Mouse (Mus musculus) limb, embryonic 13.5 days (tissue): ENCODE measurements around the gene Enam. TPM values are rescaled to one million over a fixed set of nuclear protein-coding genes. Genes with fewer than 3 reads are reported as not detected.

Source experiments
- ATAC-seq: fragments of 200-750 bp; cut with Nextera tagmentation; 2 replicates; pipeline ENCODE4 v1.8.0; 2017; ENCODE audit warnings: low read depth, moderate number of reproducible peaks, moderate TSS enrichment; ENCODE audit not compliant: low FRiP score
- H3K27ac ChIP-seq: fragments of 300-500 bp; sonication (generic); 2 replicates; pipeline ENCODE4 v1.5.1; 2015; ENCODE audit warnings: inconsistent platforms, mild to moderate bottlenecking, moderate library complexity
- H3K27me3 ChIP-seq: fragments of 300-500 bp; sonication (generic); 2 replicates; pipeline ENCODE4 v1.6.1; 2015; ENCODE audit warnings: mild to moderate bottlenecking, inconsistent platforms
- H3K36me3 ChIP-seq: fragments of 300-500 bp; sonication (generic); 2 replicates; pipeline ENCODE4 v1.6.1; 2015; ENCODE audit warnings: inconsistent platforms, mild to moderate bottlenecking, moderate library complexity
- H3K4me1 ChIP-seq: fragments of 300-500 bp; sonication (generic); 2 replicates; pipeline ENCODE4 v1.6.1; 2015; ENCODE audit warnings: inconsistent platforms
- H3K4me2 ChIP-seq: fragments of 300-500 bp; sonication (generic); replicated peaks from 2 replicates; pipeline ENCODE4 v1.6.1; 2015; ENCODE audit warnings: inconsistent platforms, mild to moderate bottlenecking, moderate library complexity
- H3K4me3 ChIP-seq: fragments of 300-500 bp; sonication (generic); 2 replicates; pipeline ENCODE4 v1.5.1; 2015; ENCODE audit warnings: moderate library complexity, mild to moderate bottlenecking, inconsistent platforms
- H3K9ac ChIP-seq: fragments of 300-500 bp; sonication (generic); 2 replicates; pipeline ENCODE4 v1.6.1; 2015; ENCODE audit warnings: mild to moderate bottlenecking, inconsistent platforms
- H3K9me3 ChIP-seq: fragments of 300-500 bp; sonication (generic); 2 replicates; pipeline ENCODE4 v1.6.1; 2016; ENCODE audit warnings: inconsistent platforms
- WGBS: fragments of 180-500 bp; shearing (Covaris S2); methylation state at CpG from one replicate; pipeline ENCODE4 v1.1.7; 2015; 5-methylcytosine and 5-hydroxymethylcytosine counted together
- polyA plus RNA-seq: library from polyadenylated mRNA; unstranded; fragments of >200 nt; fragmentation: Nextera tagmentation; extraction: Ambion mirVana; gene quantifications from 2 replicates; pipeline ENCODE4 v1.2.1, GENCODE M21; 2015

Gene Enam
- 0.05 and 0.10 TPM in 2 replicates for polyA plus RNA-seq

- no peak within 1 kb of the TSS for H3K4me3 ChIP-seq
These were observed at the start of gene Enam for GRCm38 (mm10) chr5:88487675-88488074. Gene Enam (plus strand): TSS chr5:88487975.

GRCm38 (mm10) chr5:88455691-88456090 lies 32.1 kb upstream of the Enam start, which contains the start of gene Ambn:
Gene Ambn (plus strand): TSS chr5:88455991.
- ATAC-seq = no peak
- H3K4me1 ChIP-seq = no peaks in the 10 kb centered on the region

More at GRCm38 (mm10) chr5:88487675-88488074, at the start of gene Enam:
- no peaks in the 10 kb centered on the region for H3K9me3 ChIP-seq
- H3K27me3 ChIP-seq = no peaks in the 10 kb centered on the region
- no peak within 1 kb of the TSS for H3K4me2 ChIP-seq
- ATAC-seq = no peak
- no peak within 1 kb of the TSS for H3K9ac ChIP-seq
- H3K36me3 ChIP-seq = no peaks in the 10 kb centered on the region
- H3K4me1 ChIP-seq = no peaks in the 10 kb centered on the region
- no peak within 1 kb of the TSS for H3K27ac ChIP-seq

GRCm38 (mm10) chr5:88467471-88467870 lies 20.3 kb upstream of the Enam start:
- H3K4me3 ChIP-seq = no peak overlapping the region
- H3K27me3 ChIP-seq = no peaks in the 10 kb centered on the region
- no peaks in the 10 kb centered on the region for H3K4me1 ChIP-seq
- H3K9me3 ChIP-seq = no peaks in the 10 kb centered on the region
- H3K9ac ChIP-seq = no peak overlapping the region
- no peak overlapping the region for H3K4me2 ChIP-seq
- H3K36me3 ChIP-seq = no peaks in the 10 kb centered on the region
- ATAC-seq = no peak
- no peak overlapping the region for H3K27ac ChIP-seq
- WGBS = 91% methylated on average over 2 of the region's 2 CpGs

More at GRCm38 (mm10) chr5:88455691-88456090, 32.1 kb upstream of the Enam start, which contains the start of gene Ambn:
- H3K9me3 ChIP-seq = no peaks in the 10 kb centered on the region
- H3K36me3 ChIP-seq = no peaks in the 10 kb centered on the region
- WGBS = 79% methylated on average over 3 of the region's 3 CpGs
- no peak within 1 kb of the TSS for H3K4me2 ChIP-seq
- no peaks in the 10 kb centered on the region for H3K27me3 ChIP-seq
- H3K27ac ChIP-seq = no peak within 1 kb of the TSS
- H3K9ac ChIP-seq = no peak within 1 kb of the TSS
- H3K4me3 ChIP-seq = no peak within 1 kb of the TSS

GRCm38 (mm10) chr5:88468807-88469704 lies 18.7 kb upstream of the Enam start:
- ATAC-seq = no peak

GRCm38 (mm10) chr5:88489004-88489403 lies 1.2 kb downstream of the Enam start:
- 64% methylated on average over 2 of the region's 2 CpGs for WGBS

More at GRCm38 (mm10) chr5:88468807-88469704, 18.7 kb upstream of the Enam start:
- Histone ChIP-seq H3K4me1 (no peaks in the 10 kb centered on the region), H3K4me3 (no peak overlapping the region), H3K9ac (no peak overlapping the region), H3K36me3 (no peaks in the 10 kb centered on the region), H3K4me2 (no peak overlapping the region), H3K27me3 (no peaks in the 10 kb centered on the region), H3K27ac (no peak overlapping the region), H3K9me3 (no peaks in the 10 kb centered on the region)
- WGBS = 88% methylated on average over 4 of the region's 4 CpGs

GRCm38 (mm10) chr5:88491111-88491510 lies 3.3 kb downstream of the Enam start:
- no peak overlapping the region for H3K27ac ChIP-seq
- no peak overlapping the region for H3K4me2 ChIP-seq
- H3K27me3 ChIP-seq = no peaks in the 10 kb centered on the region
- no peak overlapping the region for H3K9ac ChIP-seq
- H3K4me3 ChIP-seq = no peak overlapping the region
- H3K4me1 ChIP-seq = no peaks in the 10 kb centered on the region
- H3K9me3 ChIP-seq = no peaks in the 10 kb centered on the region
- WGBS = 81% methylated on average over 5 of the region's 5 CpGs
- ATAC-seq = no peak
- no peaks in the 10 kb centered on the region for H3K36me3 ChIP-seq

More at GRCm38 (mm10) chr5:88489004-88489403, 1.2 kb downstream of the Enam start:
- no peaks in the 10 kb centered on the region for H3K27me3 ChIP-seq
- H3K4me2 ChIP-seq = no peak overlapping the region
- H3K27ac ChIP-seq = no peak overlapping the region
- H3K4me3 ChIP-seq = no peak overlapping the region
- H3K36me3 ChIP-seq = no peaks in the 10 kb centered on the region
- H3K4me1 ChIP-seq = no peaks in the 10 kb centered on the region
- no peak for ATAC-seq
- no peaks in the 10 kb centered on the region for H3K9me3 ChIP-seq
- no peak overlapping the region for H3K9ac ChIP-seq

GRCm38 (mm10) chr5:88499781-88500180 lies 12.0 kb downstream of the Enam start:
- WGBS = 79% methylated on average over 3 of the region's 3 CpGs
- no peaks in the 10 kb centered on the region for H3K36me3 ChIP-seq
- ATAC-seq = no peak

GRCm38 (mm10) chr5:88508555-88508954 lies 20.8 kb downstream of the Enam start:
- Histone ChIP-seq H3K27ac (no peak overlapping the region), H3K9me3 (no peaks in the 10 kb centered on the region), H3K27me3 (no peaks in the 10 kb centered on the region), H3K4me2 (no peak overlapping the region), H3K4me3 (no peak overlapping the region), H3K36me3 (no peaks in the 10 kb centered on the region), H3K9ac (no peak overlapping the region), H3K4me1 (no peaks in the 10 kb centered on the region)
- 53% methylated on average over 1 of the region's 1 CpGs for WGBS
- no peak for ATAC-seq

More at GRCm38 (mm10) chr5:88499781-88500180, 12.0 kb downstream of the Enam start:
- H3K27me3 ChIP-seq = no peaks in the 10 kb centered on the region
- no peak overlapping the region for H3K4me3 ChIP-seq
- no peak overlapping the region for H3K9ac ChIP-seq
- H3K27ac ChIP-seq = no peak overlapping the region
- no peaks in the 10 kb centered on the region for H3K4me1 ChIP-seq
- no peaks in the 10 kb centered on the region for H3K9me3 ChIP-seq
- H3K4me2 ChIP-seq = no peak overlapping the region

GRCm38 (mm10) chr5:88508990-88509389 lies 21.2 kb downstream of the Enam start:
- Histone ChIP-seq H3K4me2 (no peak overlapping the region), H3K36me3 (no peaks in the 10 kb centered on the region), H3K4me1 (no peaks in the 10 kb centered on the region), H3K27ac (no peak overlapping the region), H3K9me3 (no peaks in the 10 kb centered on the region), H3K4me3 (no peak overlapping the region), H3K27me3 (no peaks in the 10 kb centered on the region), H3K9ac (no peak overlapping the region)
- ATAC-seq = no peak
- WGBS = 93% methylated on average over 1 of the region's 1 CpGs

- no peaks in the 10 kb centered on the region for H3K36me3 ChIP-seq
- no peaks in the 10 kb centered on the region for H3K9me3 ChIP-seq
- H3K4me1 ChIP-seq = no peaks in the 10 kb centered on the region
- no peak overlapping the region for H3K27ac ChIP-seq
- no peak overlapping the region for H3K4me2 ChIP-seq
- no peaks in the 10 kb centered on the region for H3K27me3 ChIP-seq
- WGBS = 1% methylated on average over 2 of the region's 2 CpGs
- no peak for ATAC-seq
- no peak overlapping the region for H3K4me3 ChIP-seq
- no peak overlapping the region for H3K9ac ChIP-seq
These were observed 31.5 kb downstream of the Enam start for GRCm38 (mm10) chr5:88519232-88519631.

- no peaks in the 10 kb centered on the region for H3K4me1 ChIP-seq
- WGBS = 81% methylated on average over 3 of the region's 3 CpGs
- no peak within 1 kb of the TSS for H3K4me2 ChIP-seq
- no peaks in the 10 kb centered on the region for H3K36me3 ChIP-seq
- H3K27me3 ChIP-seq = no peaks in the 10 kb centered on the region; the same call in 1 of the 2 replicates
- H3K27ac ChIP-seq = no peak within 1 kb of the TSS
- no peak within 1 kb of the TSS for H3K4me3 ChIP-seq
- no peak for ATAC-seq
- no peak within 1 kb of the TSS for H3K9ac ChIP-seq
- H3K9me3 ChIP-seq = no peaks in the 10 kb centered on the region
These were observed 39.9 kb downstream of the Enam start, which contains the start of gene Jchain for GRCm38 (mm10) chr5:88527657-88528056. Gene Jchain (minus strand): TSS chr5:88527891.

- no peak for ATAC-seq
- Histone ChIP-seq H3K4me2 (no peak overlapping the region), H3K27me3 (no peaks in the 10 kb centered on the region; the same call in 1 of the 2 replicates), H3K4me3 (no peak overlapping the region), H3K4me1 (no peaks in the 10 kb centered on the region), H3K27ac (no peak overlapping the region), H3K36me3 (no peaks in the 10 kb centered on the region), H3K9me3 (no peaks in the 10 kb centered on the region), H3K9ac (no peak overlapping the region)
- WGBS = 68% methylated on average over 1 of the region's 1 CpGs
These were observed 43.1 kb downstream of the Enam start for GRCm38 (mm10) chr5:88530908-88531307.
